In the genomic region with DNA sequence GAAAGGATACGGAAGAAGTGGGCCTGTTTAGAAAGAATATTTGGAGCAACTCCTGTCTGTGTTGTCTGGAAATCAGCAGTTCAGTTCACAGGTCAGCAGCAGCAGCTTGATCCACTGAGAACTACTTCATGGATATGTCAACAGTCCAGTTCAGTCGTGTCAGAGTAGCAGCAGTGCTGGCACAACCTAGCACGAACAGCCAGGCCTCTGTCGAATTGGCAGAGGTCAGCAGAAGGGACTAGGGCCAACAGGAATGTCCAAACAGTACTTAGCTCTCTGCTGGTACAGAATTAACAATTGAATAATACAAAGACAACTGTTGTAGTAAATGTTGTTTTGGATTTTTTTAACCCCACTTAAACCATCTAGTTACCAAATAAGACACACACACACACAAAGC, we compare ENCODE assay signal across 17 mouse cellular contexts. TPM values are rescaled to one million over a fixed set of nuclear protein-coding genes. Genes with fewer than 3 reads are reported as not detected.
DNase-seq lines count a peak whose midpoint lies in the region.
"Had no signal": no experiment of that assay in that cellular context is flagged by ENCODE, and none has a peak within 500 bp of the region (broad histone marks: within the 10 kb centered on the region; RNA-seq: fewer than 3 reads in every experiment).

No protein-coding gene starts in this region.

- DNase-seq in adrenal gland, postnatal 14 days = peak; percentile 9
- no peak for DNase-seq in adrenal gland, adult 8-10 months
- peak; percentile 42 to 71 for DNase-seq in heart, adult 18-20 months
- DNase-seq in heart, postnatal 36 days = no peak
- peak; percentile 75 for DNase-seq in layer of hippocampus, adult 9-11 months
- DNase-seq in layer of hippocampus, adult 9-10 months (ENCODE audit: low spot score) = no peak
- peak; percentile 91 for DNase-seq in brain, adult 2 months (ENCODE audit: low read depth, low spot score)
- DNase-seq in retina, postnatal 1 day = no peak
- DNase-seq: kidney, adult 18-20 months; kidney, postnatal 10 days; liver, embryonic 13.5 days; lung, embryonic 14.5 days; lung, postnatal 36 days; right cerebral cortex, postnatal 14 days; thymus, adult 18-20 months; thymus, postnatal 4 days had no signal

- intact Hi-C loops in heart, postnatal 36 days (cut with DNase I) = no loop called here

RNA-seq across cellular contexts. Expression of gene Plekhg1, which starts 33.9 kb away (rescaled TPM):
- 9.8 and 11.5 TPM in 2 replicates for total RNA-seq in adrenal gland, postnatal 14 days (2021)
- total RNA-seq in adrenal gland, adult 8-10 months (2022) = 1 to 10 TPM; 4.0 to 8.7 (median 6.7) TPM
- total RNA-seq in heart, adult 18-20 months (2021) = 10 to 100 TPM in 1 of 2 experiments, 1 to 10 TPM in 1; 9.3 to 10.3 TPM
- total RNA-seq in heart, postnatal 36 days (2021) = 10 to 100 TPM in 1 of 2 experiments, 1 to 10 TPM in 1; 9.1 to 11.4 TPM
- total RNA-seq: megakaryocyte-erythroid progenitor cell, adult 5-6 weeks had no signal

Comparison
In these comparisons a context has a peak if more than half of its experiments do, and no peak if none do; other contexts are left out.
1. DNase-seq: peak in adrenal gland, postnatal 14 days (single experiment), heart, adult 18-20 months (2 of 2), layer of hippocampus, adult 9-11 months (single experiment) and brain, adult 2 months (single experiment); none in adrenal gland, adult 8-10 months (single experiment), heart, postnatal 36 days (0 of 2), layer of hippocampus, adult 9-10 months (single experiment) and retina, postnatal 1 day (single experiment).